Mouse (Mus musculus) MEL (cell line): Measurements from ENCODE around the gene Edn2. TPM values are rescaled to one million over a fixed set of nuclear protein-coding genes. Genes with fewer than 3 reads are reported as not detected.

Experiments
- DNase-seq: peaks from one replicate; pipeline ENCODE4 v3.0.0; 2011; ENCODE audit warnings: low read depth, low spot score
- H3K27ac ChIP-seq: 2 replicates; pipeline ENCODE4 v1.5.1; 2012; ENCODE audit warnings: low read depth, mild to moderate bottlenecking, control low read depth, low read length, moderate library complexity; ENCODE audit not compliant: control insufficient read depth
- H3K27me3 ChIP-seq, 2 experiments: fragments of 150-350 bp in 1 of 2; sonication (generic) in 1 of 2; 2 replicates each; pipeline ENCODE4 v1.6.1; 2012; ENCODE audit warnings: low read length in 2 of 2, mild to moderate bottlenecking in 2 of 2, improper control_type of control experiment in 1 of 2, moderate library complexity in 1 of 2; ENCODE audit not compliant: insufficient read depth in 2 of 2, control insufficient read depth in 1 of 2
- H3K36me3 ChIP-seq, 2 experiments: 2 replicates each; pipeline ENCODE4 v1.6.1; 2012 to 2014; ENCODE audit warnings: low read length in 2 of 2, improper control_type of control experiment in 1 of 2, inconsistent platforms in 1 of 2, mild to moderate bottlenecking in 1 of 2; ENCODE audit not compliant: insufficient read depth in 2 of 2, control insufficient read depth in 1 of 2
- H3K4me1 ChIP-seq, 2 experiments: fragments of 150-350 bp in 1 of 2; sonication (generic) in 1 of 2; 2 replicates each; pipeline ENCODE4 v1.6.1; 2012; ENCODE audit warnings: low read length in 2 of 2, improper control_type of control experiment in 1 of 2, mild to moderate bottlenecking in 1 of 2; ENCODE audit not compliant: insufficient read depth in 2 of 2, control insufficient read depth in 1 of 2
- H3K4me3 ChIP-seq, 2 experiments: fragments of 150-350 bp in 1 of 2; sonication (generic) in 1 of 2; 2 replicates each; pipeline ENCODE4 v1.5.1; 2012; ENCODE audit warnings: low read depth in 2 of 2, low read length in 2 of 2, mild to moderate bottlenecking in 2 of 2, moderate library complexity in 2 of 2, control low read depth in 1 of 2, improper control_type of control experiment in 1 of 2; ENCODE audit not compliant: control insufficient read depth in 1 of 2, insufficient read depth in 1 of 2
- H3K79me2 ChIP-seq: 2 replicates; pipeline ENCODE4 v1.6.1; 2012; ENCODE audit warnings: mild to moderate bottlenecking, low read length, moderate library complexity; ENCODE audit not compliant: control insufficient read depth, poor library complexity, insufficient read depth
- H3K9ac ChIP-seq: 2 replicates; pipeline ENCODE4 v1.6.1; 2012; ENCODE audit warnings: low read depth, mild to moderate bottlenecking, control low read depth, low read length, moderate library complexity; ENCODE audit not compliant: control insufficient read depth, poor library complexity, severe bottlenecking
- H3K9me3 ChIP-seq: fragments of 150-350 bp; sonication (generic); replicated peaks from 2 replicates; pipeline ENCODE4 v1.6.1; 2012; ENCODE audit warnings: mild to moderate bottlenecking, low read length, improper control_type of control experiment, moderate library complexity; ENCODE audit not compliant: insufficient read depth
- BHLHE40 ChIP-seq: IDR thresholded peaks from 2 replicates; pipeline ENCODE4 v1.6.1; 2012; ENCODE audit warnings: low read depth, mild to moderate bottlenecking, inconsistent platforms, low read length, improper control_type of control experiment, borderline replicate concordance
- CHD1 ChIP-seq: IDR thresholded peaks from 2 replicates; pipeline ENCODE4 v1.6.1; 2012; ENCODE audit warnings: low read depth, mild to moderate bottlenecking, inconsistent platforms, low read length, improper control_type of control experiment
- E2F4 ChIP-seq: IDR thresholded peaks from 2 replicates; pipeline ENCODE4 v1.6.1; 2011; ENCODE audit warnings: low read depth, low read length, improper control_type of control experiment, borderline replicate concordance
- EP300 ChIP-seq, 2 experiments: IDR thresholded peaks; 2 replicates each; pipeline ENCODE4 v1.6.1; 2011; ENCODE audit warnings: improper control_type of control experiment in 2 of 2, low read length in 2 of 2, low read depth in 1 of 2, mild to moderate bottlenecking in 1 of 2
- ETS1 ChIP-seq: IDR thresholded peaks from 2 replicates; pipeline ENCODE4 v1.6.1; 2012; ENCODE audit warnings: low read depth, mild to moderate bottlenecking, inconsistent platforms, low read length, improper control_type of control experiment, moderate library complexity
- GATA1 ChIP-seq: IDR thresholded peaks from 2 replicates; pipeline ENCODE4 v1.6.1; 2011; ENCODE audit warnings: low read depth, low read length, improper control_type of control experiment
- MEF2A ChIP-seq: IDR thresholded peaks from 2 replicates; pipeline ENCODE4 v1.6.1; 2014; ENCODE audit warnings: low read depth, mild to moderate bottlenecking, inconsistent platforms, low read length, improper control_type of control experiment; ENCODE audit not compliant: poor library complexity, insufficient replicate concordance, severe bottlenecking; ENCODE audit errors: extremely low read depth
- MXI1 ChIP-seq: IDR thresholded peaks from 2 replicates; pipeline ENCODE4 v1.6.1; 2011; ENCODE audit warnings: mild to moderate bottlenecking, low read depth, low read length, improper control_type of control experiment
- NRF1 ChIP-seq: IDR thresholded peaks from 2 replicates; pipeline ENCODE4 v1.6.1; 2014; ENCODE audit warnings: low read depth, mild to moderate bottlenecking, inconsistent platforms, low read length, improper control_type of control experiment, moderate library complexity; ENCODE audit not compliant: poor library complexity, insufficient read depth, severe bottlenecking
- POLR2A ChIP-seq, 2 experiments: IDR thresholded peaks; 2 replicates each; pipeline ENCODE4 v1.6.1; 2011 to 2012; ENCODE audit warnings: low read length in 2 of 2, mild to moderate bottlenecking in 2 of 2, control low read depth in 1 of 2, improper control_type of control experiment in 1 of 2, low read depth in 1 of 2, moderate library complexity in 1 of 2; ENCODE audit not compliant: control insufficient read depth in 1 of 2, insufficient read depth in 1 of 2, poor library complexity in 1 of 2
- POLR2AphosphoS5 ChIP-seq: IDR thresholded peaks from 2 replicates; pipeline ENCODE4 v1.6.1; 2012; ENCODE audit warnings: low read depth, borderline replicate concordance, mild to moderate bottlenecking, inconsistent platforms, low read length, moderate library complexity, mixed read lengths
- RAD21 ChIP-seq: IDR thresholded peaks from 2 replicates; pipeline ENCODE4 v1.6.1; 2011; ENCODE audit warnings: mild to moderate bottlenecking, low read depth, low read length, improper control_type of control experiment
- RCOR1 ChIP-seq: IDR thresholded peaks from 2 replicates; pipeline ENCODE4 v1.6.1; 2012; ENCODE audit warnings: low read depth, mild to moderate bottlenecking, inconsistent platforms, low read length, improper control_type of control experiment
- SIN3A ChIP-seq: IDR thresholded peaks from 2 replicates; pipeline ENCODE4 v1.6.1; 2012; ENCODE audit warnings: low read length, improper control_type of control experiment, inconsistent platforms
- TAL1 ChIP-seq: IDR thresholded peaks from 2 replicates; pipeline ENCODE4 v1.6.1; 2012; ENCODE audit warnings: mild to moderate bottlenecking, inconsistent platforms, low read length, moderate library complexity, mixed read lengths
- TCF12 ChIP-seq: IDR thresholded peaks from 2 replicates; pipeline ENCODE4 v1.6.1; 2014; ENCODE audit warnings: low read depth, mild to moderate bottlenecking, inconsistent platforms, low read length, improper control_type of control experiment, moderate library complexity
- UBTF ChIP-seq: IDR thresholded peaks from 2 replicates; pipeline ENCODE4 v1.6.1; 2012; ENCODE audit warnings: low read depth, mild to moderate bottlenecking, inconsistent platforms, low read length, improper control_type of control experiment, moderate library complexity, borderline replicate concordance; ENCODE audit not compliant: insufficient read depth
- USF1 ChIP-seq: IDR thresholded peaks from 2 replicates; pipeline ENCODE4 v1.6.1; 2014; ENCODE audit warnings: low read depth, mild to moderate bottlenecking, inconsistent platforms, low read length, improper control_type of control experiment, moderate library complexity
- ZMIZ1 ChIP-seq: IDR thresholded peaks from 2 replicates; pipeline ENCODE4 v1.6.1; 2012; ENCODE audit warnings: low read depth, mild to moderate bottlenecking, inconsistent platforms, low read length, improper control_type of control experiment, moderate library complexity
- polyA plus RNA-seq, 2 experiments: library from polyadenylated mRNA; stranded (reverse) in 1 of 2; unstranded in 1 of 2; fragments of >175 nt in 1 of 2; fragments of >200 nt in 1 of 2; gene quantifications; 2 replicates each; pipeline versions ENCODE4 v1.2.1 to v1.2.4; 2012; ENCODE audit warnings: low replicate concordance in 2 of 2, low read depth in 1 of 2; ENCODE audit not compliant: insufficient read length in 2 of 2, insufficient read depth in 1 of 2, missing spikeins in 1 of 2
- total RNA-seq: library from RNA; depleted of rRNA; stranded (reverse); fragments of 300-350 nt; gene quantifications from 2 replicates; pipeline ENCODE4 v1.2.3, GENCODE M21; 2012

Gene Edn2
- total and polyA plus RNA-seq, 3 experiments, result not detected

- no peak for TF ChIP-seq RAD21
- TF ChIP-seq SIN3A, result no peak
- TF ChIP-seq ETS1, result no peak
- no peak for TF ChIP-seq RCOR1
- TF ChIP-seq TCF12, result no peak
- TF ChIP-seq NRF1, result no peak
- no peak for TF ChIP-seq POLR2AphosphoS5
- TF ChIP-seq POLR2A (IDR thresholded peaks at IDR 0.05; ENCODE audit: control insufficient read depth in 1 of 2, insufficient read depth in 1 of 2, low read depth in 1 of 2, low read length in 2 of 2, poor library complexity in 1 of 2), result no peak
- no peak for TF ChIP-seq CHD1
- TF ChIP-seq UBTF, result no peak
- no peak for TF ChIP-seq TAL1
- no peak for TF ChIP-seq E2F4
- no peak for TF ChIP-seq MEF2A
- TF ChIP-seq EP300 (IDR thresholded peaks at IDR 0.05; ENCODE audit: low read depth in 1 of 2, low read length in 2 of 2), result no peak
- no peak for TF ChIP-seq GATA1
- TF ChIP-seq MXI1, result no peak
- TF ChIP-seq ZMIZ1, result no peak
- H3K27me3 ChIP-seq, result no peaks in the 10 kb centered on the region
- no peak overlapping the region for H3K9ac ChIP-seq
- H3K79me2 ChIP-seq, result no peaks in the 10 kb centered on the region
- no peak for DNase-seq
- H3K9me3 ChIP-seq, result no peaks in the 10 kb centered on the region
- no peak overlapping the region for H3K4me3 ChIP-seq
- no peaks in the 10 kb centered on the region for H3K36me3 ChIP-seq
- no peak overlapping the region for H3K27ac ChIP-seq
- no peaks in the 10 kb centered on the region for H3K4me1 ChIP-seq
These were observed 11.2 kb downstream of the Edn2 start for GRCm38 (mm10) chr4:120172050-120172684.

- no peaks in the 10 kb centered on the region for H3K79me2 ChIP-seq
- H3K27ac ChIP-seq, result no peak overlapping the region
- no peaks in the 10 kb centered on the region for H3K4me1 ChIP-seq
- no peak for TF ChIP-seq TCF12
- no peak for TF ChIP-seq BHLHE40
- TF ChIP-seq UBTF, result no peak
- TF ChIP-seq POLR2AphosphoS5, result no peak
- TF ChIP-seq USF1, result no peak
- no peaks in the 10 kb centered on the region for H3K36me3 ChIP-seq
- DNase-seq, result no peak
- H3K9ac ChIP-seq, result no peak overlapping the region
- no peaks in the 10 kb centered on the region for H3K9me3 ChIP-seq
- no peaks in the 10 kb centered on the region for H3K27me3 ChIP-seq
- no peak overlapping the region for H3K4me3 ChIP-seq
These were observed 18.1 kb downstream of the Edn2 start for GRCm38 (mm10) chr4:120179123-120179522.
